Mouse (Mus musculus) urinary bladder, postnatal 36 days (tissue): ENCODE data around the gene Optc.

Experiments used
- DNase-seq, 2 experiments: peaks; one replicate each; pipeline ENCODE4 v3.0.0; 2022; ENCODE audit warnings: low spot score in 2 of 2, mixed read lengths in 1 of 2

Optc gene

GRCm38 (mm10) chr1:133907949-133908658, at the start of gene Optc:
TSS of gene Optc (minus strand) at chr1:133907999.
- DNase-seq = no peak

- DNase-seq = no peak
These were observed 46.2 kb upstream of the Optc start for GRCm38 (mm10) chr1:133954009-133954408.

- peak in 1 of 2 experiments; percentile 66 for DNase-seq
These were observed 45.5 kb upstream of the Optc start for GRCm38 (mm10) chr1:133953261-133953742.

- no peak for DNase-seq
These were observed 43.8 kb upstream of the Optc start for GRCm38 (mm10) chr1:133951598-133951997.

- DNase-seq = no peak
These were observed 42.4 kb upstream of the Optc start for GRCm38 (mm10) chr1:133950061-133950782.

- no peak for DNase-seq
These were observed 37.3 kb upstream of the Optc start for GRCm38 (mm10) chr1:133945106-133945505.

GRCm38 (mm10) chr1:133941904-133942303, 34.1 kb upstream of the Optc start:
- DNase-seq = no peak

- no peak for DNase-seq
These were observed 33.5 kb upstream of the Optc start for GRCm38 (mm10) chr1:133941158-133941860.

GRCm38 (mm10) chr1:133940481-133941092, 32.8 kb upstream of the Optc start:
- no peak for DNase-seq

GRCm38 (mm10) chr1:133939708-133940107, 31.9 kb upstream of the Optc start:
- no peak for DNase-seq

- no peak for DNase-seq
These were observed 28.4 kb upstream of the Optc start for GRCm38 (mm10) chr1:133936169-133936568.

GRCm38 (mm10) chr1:133934354-133934963, 26.7 kb upstream of the Optc start:
- DNase-seq = no peak

GRCm38 (mm10) chr1:133933301-133934195, 25.7 kb upstream of the Optc start:
- DNase-seq = no peak

- DNase-seq = no peak
These were observed 22.2 kb upstream of the Optc start for GRCm38 (mm10) chr1:133929980-133930379.

GRCm38 (mm10) chr1:133925223-133925622, 17.4 kb upstream of the Optc start:
- DNase-seq = no peak

GRCm38 (mm10) chr1:133924141-133924875, 16.5 kb upstream of the Optc start:
- no peak for DNase-seq

- DNase-seq = no peak
These were observed 15.3 kb upstream of the Optc start for GRCm38 (mm10) chr1:133923071-133923470.

GRCm38 (mm10) chr1:133921304-133921751, 13.5 kb upstream of the Optc start, which contains the start of gene Prelp:
TSS of gene Prelp (minus strand) at chr1:133921414.
- no peak for DNase-seq

- DNase-seq = no peak
These were observed 13.1 kb upstream of the Optc start for GRCm38 (mm10) chr1:133920876-133921275.

GRCm38 (mm10) chr1:133920401-133920800, 12.6 kb upstream of the Optc start:
- DNase-seq = no peak
